Mouse (Mus musculus) stomach, embryonic 16.5 days (tissue): ENCODE measurements around the gene Ncoa3. TPM values are rescaled to one million over a fixed set of nuclear protein-coding genes. Genes with fewer than 3 reads are reported as not detected.

Experiments used
- ATAC-seq: fragments of 200-750 bp; cut with Nextera tagmentation; 2 replicates; pipeline ENCODE4 v1.8.0; 2017; ENCODE audit warnings: moderate number of reproducible peaks, moderate TSS enrichment; ENCODE audit not compliant: insufficient read depth, low FRiP score
- H3K27ac ChIP-seq: fragments of 300-500 bp; sonication (generic); 2 replicates; pipeline ENCODE4 v1.5.1; 2014; ENCODE audit warnings: low read length
- H3K27me3 ChIP-seq: fragments of 300-500 bp; sonication (generic); 2 replicates; pipeline ENCODE4 v1.6.1; 2014; ENCODE audit warnings: low read length, control low read depth, mixed read lengths; ENCODE audit not compliant: control insufficient read depth, insufficient read depth
- H3K36me3 ChIP-seq: fragments of 300-500 bp; sonication (generic); 2 replicates; pipeline ENCODE4 v1.6.1; 2014; ENCODE audit warnings: low read length; ENCODE audit not compliant: control insufficient read depth, insufficient read depth
- H3K4me1 ChIP-seq: fragments of 300-500 bp; sonication (generic); 2 replicates; pipeline ENCODE4 v1.6.1; 2014; ENCODE audit warnings: low read length, control low read depth, mixed read lengths; ENCODE audit not compliant: control insufficient read depth, insufficient read depth
- H3K4me2 ChIP-seq: fragments of 300-500 bp; sonication (generic); 2 replicates; pipeline ENCODE4 v1.6.1; 2014; ENCODE audit warnings: low read depth, low read length, mixed read lengths
- H3K4me3 ChIP-seq: fragments of 300-500 bp; sonication (generic); replicated peaks from 2 replicates; pipeline ENCODE4 v1.5.1; 2014; ENCODE audit warnings: mild to moderate bottlenecking, low read length
- H3K9ac ChIP-seq: fragments of 300-500 bp; sonication (generic); 2 replicates; pipeline ENCODE4 v1.6.1; 2014; ENCODE audit warnings: low read length
- H3K9me3 ChIP-seq: fragments of 300-500 bp; sonication (generic); replicated peaks from 2 replicates; pipeline ENCODE4 v1.6.1; 2016; ENCODE audit warnings: low read length, control low read depth; ENCODE audit not compliant: control insufficient read depth
- WGBS: fragments of 180-500 bp; shearing (Covaris S2); extraction: QIAGEN DNeasy Blood & Tissue Kit; methylation state at CpG from one replicate; pipeline ENCODE4 v1.1.7; 2014; 5-methylcytosine and 5-hydroxymethylcytosine counted together
- polyA plus RNA-seq: library from polyadenylated mRNA; unstranded; fragments of >200 nt; fragmentation: Nextera tagmentation; extraction: Ambion mirVana; gene quantifications from 2 replicates; pipeline ENCODE4 v1.2.1, GENCODE M21; 2015

The Ncoa3 gene
- polyA plus RNA-seq, 1 experiment from 2014 or later, result 15.7 TPM

- Histone ChIP-seq H3K4me1 (peaks cover 7% of the 10 kb centered on the region; the same call in 1 of the 2 replicates), H3K4me3 (no peak overlapping the region), H3K27me3 (no peaks in the 10 kb centered on the region), H3K4me2 (no peak overlapping the region), H3K9me3 (no peaks in the 10 kb centered on the region), H3K36me3 (no peaks in the 10 kb centered on the region), H3K27ac (no peak overlapping the region), H3K9ac (no peak overlapping the region)
- WGBS, result 59% methylated on average over 6 of the region's 6 CpGs
- ATAC-seq, result no peak
These were observed 11.0 kb upstream of the Ncoa3 start for GRCm38 (mm10) chr2:165981248-165981977.

GRCm38 (mm10) chr2:165982512-165983389 lies 9.7 kb upstream of the Ncoa3 start:
- 42% methylated on average over 16 of the region's 16 CpGs for WGBS
- H3K36me3 ChIP-seq, result no peaks in the 10 kb centered on the region
- peak overlapping the region; percentile 69 for H3K27ac ChIP-seq
- no peaks in the 10 kb centered on the region for H3K27me3 ChIP-seq
- peak; percentile 64 for ATAC-seq
- no peaks in the 10 kb centered on the region for H3K9me3 ChIP-seq
- H3K4me3 ChIP-seq, result no peak overlapping the region
- no peak overlapping the region for H3K9ac ChIP-seq
- H3K4me1 ChIP-seq, result peaks cover 7% of the 10 kb centered on the region; the same call in 1 of the 2 replicates
- H3K4me2 ChIP-seq, result 0 out of 2 replicates have a peak overlapping the region, but pooled peaks have one; percentile 0

- no peaks in the 10 kb centered on the region for H3K27me3 ChIP-seq
- no peak overlapping the region for H3K9ac ChIP-seq
- peaks cover 7% of the 10 kb centered on the region; the same call in 1 of the 2 replicates for H3K4me1 ChIP-seq
- WGBS, result 91% methylated on average over 1 of the region's 1 CpGs
- H3K4me3 ChIP-seq, result no peak overlapping the region
- H3K27ac ChIP-seq, result no peak overlapping the region
- no peak overlapping the region for H3K4me2 ChIP-seq
- ATAC-seq, result no peak
- no peaks in the 10 kb centered on the region for H3K36me3 ChIP-seq
- no peaks in the 10 kb centered on the region for H3K9me3 ChIP-seq
These were observed 8.1 kb upstream of the Ncoa3 start for GRCm38 (mm10) chr2:165984318-165984717.

DNA sequence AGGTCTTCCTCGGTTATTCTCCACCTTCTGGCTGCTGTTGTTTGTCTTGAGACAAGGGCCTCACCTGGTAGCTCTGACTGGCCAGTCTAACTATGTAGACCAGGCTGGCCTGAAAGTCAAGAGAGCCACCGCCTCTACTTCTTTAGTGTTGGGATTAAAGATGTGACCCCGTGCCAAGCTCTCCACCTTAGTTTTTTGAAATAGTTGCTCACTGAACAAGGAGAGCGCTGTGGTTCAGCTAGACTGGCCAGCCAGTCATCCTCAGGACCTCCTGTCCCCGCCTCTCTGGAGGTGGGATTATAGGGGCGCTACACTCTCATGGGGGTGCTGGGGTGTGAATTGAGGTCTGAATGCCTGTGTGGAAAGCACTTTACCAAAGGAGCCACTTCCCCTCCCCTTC lies 7.5 kb upstream of the Ncoa3 start:
- no peak for ATAC-seq
- Histone ChIP-seq H3K4me1 (peaks cover 7% of the 10 kb centered on the region; the same call in 1 of the 2 replicates), H3K9ac (no peak overlapping the region), H3K36me3 (no peaks in the 10 kb centered on the region), H3K4me3 (no peak overlapping the region), H3K27me3 (no peaks in the 10 kb centered on the region), H3K27ac (no peak overlapping the region), H3K4me2 (no peak overlapping the region), H3K9me3 (no peaks in the 10 kb centered on the region)
- 86% methylated on average over 6 of the region's 6 CpGs for WGBS

DNA sequence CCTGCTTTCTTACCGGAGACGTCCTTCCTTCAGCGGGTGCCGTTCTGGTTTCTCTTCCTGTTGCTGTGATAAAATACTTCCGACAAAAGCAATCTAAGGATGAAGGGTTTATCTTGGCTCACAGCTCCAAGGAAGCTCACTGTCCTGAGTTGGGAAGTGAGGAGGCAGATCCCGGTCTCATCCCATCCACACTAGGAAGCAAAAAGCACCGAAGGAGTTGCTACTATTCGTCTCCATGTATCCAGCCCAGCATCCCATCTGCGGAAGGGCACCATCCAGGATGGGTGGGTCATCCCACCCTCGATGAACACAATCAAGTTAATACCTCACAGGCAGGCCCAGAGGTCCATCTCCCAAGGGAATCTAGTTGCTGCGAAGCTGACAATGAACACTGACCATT lies 6.9 kb upstream of the Ncoa3 start:
- Histone ChIP-seq H3K36me3 (no peaks in the 10 kb centered on the region), H3K4me3 (no peak overlapping the region), H3K27ac (no peak overlapping the region), H3K4me2 (no peak overlapping the region), H3K27me3 (no peaks in the 10 kb centered on the region), H3K9me3 (no peaks in the 10 kb centered on the region), H3K4me1 (peaks cover 7% of the 10 kb centered on the region; the same call in 1 of the 2 replicates), H3K9ac (no peak overlapping the region)
- no peak for ATAC-seq
- WGBS, result 89% methylated on average over 11 of the region's 11 CpGs

DNA sequence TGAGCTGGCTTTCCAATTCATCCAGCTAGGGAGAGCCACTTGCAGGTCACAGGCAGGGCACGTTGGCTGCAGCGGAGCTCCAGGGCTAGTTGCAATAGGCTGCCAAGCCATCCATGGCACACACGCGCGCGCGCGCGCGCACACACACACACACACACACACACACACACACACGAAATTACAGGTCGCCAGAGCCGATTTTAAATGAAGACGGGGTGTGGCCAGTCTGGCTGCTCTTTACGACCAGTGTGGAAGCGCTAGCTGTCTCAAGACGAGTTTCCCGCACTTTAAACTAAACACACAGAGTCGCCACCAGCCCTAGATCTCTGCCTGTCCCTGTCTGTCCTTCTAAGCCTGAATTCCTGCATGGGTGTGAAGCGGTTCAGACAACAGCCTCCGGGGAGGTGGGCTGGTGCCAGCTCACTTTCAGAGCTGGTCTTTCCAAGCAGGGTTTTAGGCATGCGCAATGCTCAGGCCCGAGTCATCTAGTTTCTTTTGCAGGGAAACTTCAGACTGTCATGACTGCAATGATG lies 5.4 kb upstream of the Ncoa3 start:
- ATAC-seq, result peak; percentile 31; the same call in 1 of the 2 replicates
- 1% methylated on average over 23 of the region's 23 CpGs for WGBS
- H3K9ac ChIP-seq, result peak overlapping the region; percentile 78
- H3K9me3 ChIP-seq, result no peaks in the 10 kb centered on the region
- H3K27me3 ChIP-seq, result no peaks in the 10 kb centered on the region
- H3K4me2 ChIP-seq, result peak overlapping the region; percentile 74
- no peaks in the 10 kb centered on the region for H3K36me3 ChIP-seq
- peak overlapping the region; percentile 54 for H3K4me3 ChIP-seq
- peak overlapping the region; percentile 95 for H3K27ac ChIP-seq
- peaks cover 7% of the 10 kb centered on the region; the same call in 1 of the 2 replicates for H3K4me1 ChIP-seq

DNA sequence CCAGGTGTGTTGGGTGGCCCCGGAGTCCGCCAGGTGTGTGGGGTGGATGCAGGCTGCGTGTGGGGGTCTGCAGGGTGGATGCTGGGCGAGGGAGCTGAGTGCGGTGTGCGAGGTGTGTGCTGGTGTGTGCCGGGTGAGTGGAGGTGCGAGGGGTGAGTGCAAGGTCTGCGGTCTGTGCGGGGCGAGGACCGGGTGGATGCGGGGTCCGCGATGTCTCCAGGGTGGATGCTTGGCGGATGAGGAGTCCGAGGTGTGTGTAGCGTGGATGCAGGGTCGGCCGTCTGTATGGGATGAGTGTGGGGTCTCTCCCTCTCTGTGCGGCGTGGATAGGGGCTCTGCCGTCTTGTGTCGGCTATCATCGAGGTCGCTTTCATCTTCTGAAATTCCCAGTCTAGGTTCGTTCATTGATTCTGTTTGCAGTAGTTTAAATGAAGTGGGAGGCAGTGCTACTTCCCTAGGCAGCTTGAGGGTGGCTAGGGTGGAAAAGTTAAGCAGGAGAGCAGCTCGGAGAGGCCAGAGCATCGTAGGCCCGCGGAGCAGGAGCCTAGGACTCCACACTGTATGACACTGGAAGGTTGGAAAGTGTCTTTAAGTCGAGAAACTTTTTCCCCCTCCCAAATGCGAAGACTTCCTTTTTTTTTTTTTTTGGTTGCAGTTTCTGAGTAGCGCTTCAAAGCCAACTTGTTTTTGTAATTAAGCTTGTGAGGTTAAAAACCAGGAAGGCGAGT lies 901 bp downstream of the Ncoa3 start:
- H3K4me3 ChIP-seq, result peak overlapping the region; percentile 95
- peak; percentile 18; the same call in 1 of the 2 replicates for ATAC-seq

GRCm38 (mm10) chr2:165994341-165994740 lies 1.9 kb downstream of the Ncoa3 start:
- H3K4me2 ChIP-seq, result peak overlapping the region; percentile 96
- no peaks in the 10 kb centered on the region for H3K9me3 ChIP-seq
- ATAC-seq, result no peak
- H3K4me3 ChIP-seq, result no peak overlapping the region
- H3K36me3 ChIP-seq, result no peaks in the 10 kb centered on the region
- 88% methylated on average over 4 of the region's 4 CpGs for WGBS
- peaks cover 32% of the 10 kb centered on the region for H3K4me1 ChIP-seq
- H3K27ac ChIP-seq, result no peak overlapping the region
- H3K9ac ChIP-seq, result no peak overlapping the region
- H3K27me3 ChIP-seq, result no peaks in the 10 kb centered on the region

More for the DNA sequence above, 901 bp downstream of the Ncoa3 start:
- Histone ChIP-seq H3K27ac (peak overlapping the region; percentile 83), H3K4me1 (peaks cover 25% of the 10 kb centered on the region), H3K36me3 (no peaks in the 10 kb centered on the region), H3K4me2 (peak overlapping the region; percentile 96), H3K27me3 (no peaks in the 10 kb centered on the region), H3K9me3 (no peaks in the 10 kb centered on the region), H3K9ac (peak overlapping the region; percentile 96)
- WGBS, result 2% methylated on average over 33 of the region's 35 CpGs
